Mouse (Mus musculus) stomach, postnatal 0 days (tissue): Measurements from ENCODE around the gene Trim72. TPM values are rescaled to one million over a fixed set of nuclear protein-coding genes. Genes with fewer than 3 reads are reported as not detected.
A peak's percentile ranks its signal among the peaks of the same experiment; 100 is the strongest.

Experiments
- ATAC-seq: fragments of 200-750 bp; cut with Nextera tagmentation; 2 replicates; pipeline ENCODE4 v1.8.0; 2017; ENCODE audit not compliant: low FRiP score, low TSS enrichment
- DNase-seq: peaks from one replicate; pipeline ENCODE4 v3.0.0-alpha.2; 2016; ENCODE audit warnings: low spot score
- H3K27ac ChIP-seq: fragments of 300-500 bp; sonication (generic); replicated peaks from 2 replicates; pipeline ENCODE4 v1.5.1; 2014; ENCODE audit warnings: mild to moderate bottlenecking, control low read depth
- H3K27me3 ChIP-seq: fragments of 300-500 bp; sonication (generic); 2 replicates; pipeline ENCODE4 v1.6.1; 2014; ENCODE audit warnings: low read length; ENCODE audit not compliant: control insufficient read depth, insufficient read depth
- H3K36me3 ChIP-seq: fragments of 300-500 bp; sonication (generic); 2 replicates; pipeline ENCODE4 v1.6.1; 2014; ENCODE audit warnings: low read length, mixed read lengths; ENCODE audit not compliant: control insufficient read depth, insufficient read depth
- H3K4me1 ChIP-seq: fragments of 300-500 bp; sonication (generic); replicated peaks from 2 replicates; pipeline ENCODE4 v1.6.1; 2014; ENCODE audit warnings: antibody characterized with exemption; ENCODE audit not compliant: control insufficient read depth, insufficient read depth
- H3K4me2 ChIP-seq: fragments of 300-500 bp; sonication (generic); replicated peaks from 2 replicates; pipeline ENCODE4 v1.6.1; 2014; ENCODE audit warnings: low read depth, mild to moderate bottlenecking, control low read depth, moderate library complexity
- H3K4me3 ChIP-seq: fragments of 300-500 bp; sonication (generic); 2 replicates; pipeline ENCODE4 v1.5.1; 2014; ENCODE audit warnings: low read depth, low read length, control low read depth
- H3K9ac ChIP-seq: fragments of 300-500 bp; sonication (generic); 2 replicates; pipeline ENCODE4 v1.6.1; 2014; ENCODE audit warnings: mild to moderate bottlenecking, low read length, control low read depth, mixed read lengths
- H3K9me3 ChIP-seq: fragments of 300-500 bp; sonication (generic); 2 replicates; pipeline ENCODE4 v1.6.1; 2016; ENCODE audit warnings: low read length; ENCODE audit not compliant: control insufficient read depth
- CTCF ChIP-seq: IDR thresholded peaks from 2 replicates; pipeline ENCODE4 v1.5.1; 2016; ENCODE audit warnings: antibody characterized with exemption, low read depth, mild to moderate bottlenecking, moderate library complexity
- EP300 ChIP-seq: optimal IDR thresholded peaks from 2 replicates; pipeline ENCODE3; 2016; ENCODE audit warnings: antibody characterized with exemption
- whole genome bisulfite sequencing: fragments of 180-500 bp; shearing (Covaris S2); extraction: QIAGEN DNeasy Blood & Tissue Kit; methylation state at CpG from one replicate; pipeline ENCODE4 v1.1.7; 2014; 5-methylcytosine and 5-hydroxymethylcytosine counted together
- polyA plus RNA-seq: library from polyadenylated mRNA; unstranded; fragments of >200 nt; fragmentation: Nextera tagmentation; extraction: Ambion mirVana; gene quantifications from 2 replicates; pipeline ENCODE4 v1.2.1, GENCODE M21; 2015

The Trim72 gene
- polyA plus RNA-seq, 1 experiment from 2014 or later = 0.38 TPM

DNA sequence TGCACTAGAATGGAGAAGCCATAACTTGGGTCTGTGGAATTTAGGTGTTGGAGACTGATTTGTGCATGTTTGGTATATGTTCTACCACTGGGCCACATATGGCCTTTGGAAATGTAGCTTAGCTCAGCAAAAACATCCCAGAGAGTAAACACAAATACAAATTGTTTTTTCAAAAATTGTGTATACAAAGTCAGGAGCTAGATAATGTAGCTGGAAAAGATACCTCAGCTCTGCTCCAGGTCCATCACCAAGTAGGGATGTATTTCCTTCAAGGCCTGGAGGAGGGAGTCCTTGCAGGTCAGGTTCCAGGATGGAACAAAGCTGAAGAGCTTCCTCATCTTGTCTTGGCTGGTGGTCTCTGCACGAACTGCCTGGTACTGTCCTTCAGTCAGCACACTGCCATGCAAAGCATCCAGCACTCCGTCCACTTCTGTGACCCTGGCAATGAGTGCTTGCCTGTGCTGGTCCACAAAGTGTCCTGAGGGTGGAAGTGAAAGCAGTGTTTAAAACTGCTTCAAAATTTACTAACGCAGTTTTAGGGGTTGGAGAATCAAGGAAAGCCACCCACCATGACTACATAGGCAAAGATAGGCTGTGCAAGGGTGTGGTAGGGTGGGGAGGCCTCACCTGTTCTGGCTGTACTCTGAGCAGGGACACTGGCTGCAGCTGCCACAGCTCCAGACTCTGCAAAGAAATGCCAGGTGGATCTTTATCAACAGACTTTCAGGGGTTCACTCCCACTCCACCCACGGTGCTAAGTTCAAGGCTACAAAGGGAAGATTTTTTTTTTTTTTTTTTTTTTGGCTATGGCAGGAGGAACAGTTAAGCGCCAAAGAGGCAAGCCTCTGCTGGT, 11.0 kb upstream of the Trim72 start:
- peak; percentile 47 for DNase-seq
- TF ChIP-seq EP300 = no peak
- no peak for TF ChIP-seq CTCF
- no peaks in the 10 kb centered on the region for H3K4me1 ChIP-seq
- peak overlapping the region; percentile 90 for H3K27ac ChIP-seq
- ATAC-seq = peak; percentile 68
- H3K4me3 ChIP-seq = peak overlapping the region; percentile 41
- no peaks in the 10 kb centered on the region for H3K9me3 ChIP-seq
- peak overlapping the region; percentile 58 for H3K4me2 ChIP-seq
- H3K27me3 ChIP-seq = no peaks in the 10 kb centered on the region
- H3K36me3 ChIP-seq = peaks cover 3% of the 10 kb centered on the region; the same call in 1 of the 2 replicates
- H3K9ac ChIP-seq = peak overlapping the region; percentile 55
- WGBS = 23% methylated on average over 5 of the region's 5 CpGs

DNA sequence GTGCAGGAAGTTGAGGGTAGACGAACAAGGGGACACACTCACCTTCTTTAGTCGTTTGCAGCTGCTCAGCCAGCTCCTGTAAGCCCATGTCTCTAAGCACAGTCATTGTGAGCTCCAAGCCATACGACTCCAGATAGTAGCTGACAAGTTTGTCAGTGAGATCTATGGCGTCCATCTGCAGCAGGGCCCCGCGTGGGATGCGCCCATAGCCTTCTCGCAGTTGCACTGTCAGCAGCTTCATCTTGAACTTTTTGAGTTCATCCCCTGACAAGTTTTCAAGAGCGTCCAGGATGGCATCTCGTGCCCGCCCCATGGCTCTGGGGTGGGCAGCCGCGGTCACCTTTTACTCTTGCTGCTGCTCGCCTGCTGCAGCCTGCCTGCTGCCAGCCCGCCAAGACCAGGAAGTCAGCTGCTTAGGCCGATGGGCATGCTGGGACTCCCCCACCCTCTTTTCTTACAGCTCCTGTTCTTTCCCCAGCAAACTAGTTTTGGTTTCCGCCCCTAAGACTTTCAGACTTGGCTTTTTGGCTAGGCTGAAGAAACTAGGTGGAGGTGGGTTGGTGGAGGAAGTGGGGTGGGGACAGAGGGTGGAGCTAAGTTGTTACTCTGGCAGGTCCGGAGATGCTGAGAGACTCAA, 10.3 kb upstream of the Trim72 start, which contains the start of gene Pycard:
Gene Pycard (minus strand): TSS at position 527 of the 637 bp plus-strand sequence.
- TF ChIP-seq EP300 (no peak), CTCF (no peak)
- H3K27ac ChIP-seq = peak within 1 kb of the TSS; percentile 90
- no peaks in the 10 kb centered on the region for H3K4me1 ChIP-seq
- H3K9ac ChIP-seq = peak within 1 kb of the TSS; percentile 55
- H3K36me3 ChIP-seq = peaks cover 3% of the 10 kb centered on the region; the same call in 1 of the 2 replicates
- ATAC-seq (peak; percentile 66), DNase-seq (peak; percentile 76)
- peak within 1 kb of the TSS; percentile 58 for H3K4me2 ChIP-seq
- H3K9me3 ChIP-seq = no peaks in the 10 kb centered on the region
- peak within 1 kb of the TSS; percentile 41 for H3K4me3 ChIP-seq
- no peaks in the 10 kb centered on the region for H3K27me3 ChIP-seq
- 10% methylated on average over 18 of the region's 18 CpGs for WGBS

DNA sequence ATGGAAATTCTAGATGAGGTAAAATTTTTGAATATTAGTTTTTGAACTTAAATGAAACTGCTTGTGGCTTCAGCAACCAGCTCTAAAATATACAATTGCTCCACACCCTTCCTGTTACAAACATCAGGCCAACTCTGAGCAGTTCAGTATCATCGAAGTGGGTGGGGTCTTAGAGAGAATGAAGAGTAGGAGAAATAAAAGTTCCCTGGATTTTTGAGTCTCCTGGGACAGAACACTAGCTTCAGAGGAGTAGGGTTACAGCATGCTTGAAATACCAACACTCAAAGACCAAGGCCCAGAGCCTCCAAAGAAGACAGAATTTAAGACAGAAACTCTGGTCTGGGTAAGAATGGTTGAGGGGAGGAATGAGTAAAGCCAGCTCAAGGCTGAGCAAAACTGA, 4.3 kb upstream of the Trim72 start:
- H3K27me3 ChIP-seq = no peaks in the 10 kb centered on the region
- H3K9me3 ChIP-seq = no peaks in the 10 kb centered on the region
- H3K27ac ChIP-seq = no peak overlapping the region
- ATAC-seq = no peak
- no peak overlapping the region for H3K4me3 ChIP-seq
- no peak overlapping the region for H3K9ac ChIP-seq
- 51% methylated on average over 1 of the region's 1 CpGs for WGBS
- no peaks in the 10 kb centered on the region for H3K4me1 ChIP-seq
- DNase-seq = no peak
- TF ChIP-seq EP300 = no peak
- TF ChIP-seq CTCF = no peak
- H3K36me3 ChIP-seq = no peaks in the 10 kb centered on the region
- H3K4me2 ChIP-seq = no peak overlapping the region

DNA sequence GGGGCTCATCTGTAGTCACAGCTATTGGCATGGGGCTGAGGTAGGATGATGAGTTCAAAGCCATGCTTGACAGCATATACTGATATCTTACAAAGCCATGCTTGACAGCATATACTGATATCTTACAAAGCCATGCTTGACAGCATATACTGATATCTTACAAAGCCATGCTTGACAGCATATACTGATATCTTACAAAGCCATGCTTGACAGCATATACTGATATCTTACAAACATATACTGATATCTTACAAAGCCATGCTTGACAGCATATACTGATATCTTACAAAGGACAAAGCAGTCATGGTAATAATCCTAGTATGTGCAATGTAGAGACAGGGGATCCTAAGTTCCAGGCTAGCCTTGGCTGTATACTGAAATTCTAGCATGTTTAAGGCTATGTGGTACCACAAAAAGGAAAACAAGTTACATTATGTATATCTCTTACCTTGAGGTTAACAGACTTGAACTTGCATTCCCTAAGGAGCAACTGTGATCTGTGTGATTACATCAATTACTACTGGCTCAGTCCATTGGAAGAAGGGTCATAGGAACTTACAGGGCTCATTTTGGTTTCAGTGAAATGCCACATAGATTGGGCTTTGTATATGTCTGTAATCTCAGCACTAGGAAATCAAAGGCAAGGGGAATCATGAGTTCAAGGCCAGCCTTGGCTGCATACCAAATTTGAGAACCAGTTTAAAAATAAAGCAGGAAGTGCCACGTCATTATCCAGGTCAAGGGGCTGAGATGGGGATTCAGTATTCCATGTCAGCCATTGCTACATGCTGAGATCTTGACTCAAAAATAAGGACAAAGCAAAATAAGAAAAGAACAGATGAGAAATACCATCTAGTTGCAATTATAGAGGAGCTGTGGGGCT, 3.4 kb upstream of the Trim72 start:
- WGBS = 24% methylated on average over 1 of the region's 1 CpGs
- Histone ChIP-seq H3K4me2 (no peak overlapping the region), H3K27ac (no peak overlapping the region), H3K27me3 (no peaks in the 10 kb centered on the region), H3K4me1 (0 out of 2 replicates have a peak, but pooled peaks cover 2% of the 10 kb centered on the region), H3K4me3 (no peak overlapping the region), H3K9me3 (no peaks in the 10 kb centered on the region), H3K9ac (no peak overlapping the region), H3K36me3 (no peaks in the 10 kb centered on the region)
- ATAC-seq = no peak
- TF ChIP-seq EP300 = no peak
- no peak for TF ChIP-seq CTCF
- DNase-seq = no peak

DNA sequence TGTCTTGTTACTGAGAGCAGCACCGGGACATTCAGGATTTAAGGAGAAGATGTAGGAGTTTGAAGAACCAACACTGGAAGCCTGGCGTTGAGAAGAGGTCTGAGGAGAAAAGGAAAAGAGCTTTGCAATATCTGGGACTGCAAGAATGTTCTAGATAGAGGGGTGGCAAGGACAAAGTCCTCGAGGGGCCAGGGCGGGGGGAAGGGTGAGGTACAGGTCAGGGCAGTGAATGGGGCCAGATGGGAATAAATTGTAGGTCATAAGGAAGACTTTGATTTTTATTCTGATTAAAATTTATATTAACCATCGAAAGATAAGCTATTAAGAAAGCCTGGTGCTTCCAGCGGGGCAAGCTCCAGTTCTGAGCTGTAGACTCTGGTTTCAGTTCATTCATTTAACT, 651 bp upstream of the Trim72 start:
- no peaks in the 10 kb centered on the region for H3K27me3 ChIP-seq
- H3K27ac ChIP-seq = no peak overlapping the region
- no peaks in the 10 kb centered on the region for H3K9me3 ChIP-seq
- 79% methylated on average over 6 of the region's 6 CpGs for WGBS
- no peak for ATAC-seq
- 0 out of 2 replicates have a peak, but pooled peaks cover 2% of the 10 kb centered on the region for H3K4me1 ChIP-seq
- no peak for TF ChIP-seq EP300
- no peak for TF ChIP-seq CTCF
- no peak overlapping the region for H3K9ac ChIP-seq
- no peak overlapping the region for H3K4me3 ChIP-seq
- DNase-seq = no peak
- H3K36me3 ChIP-seq = no peaks in the 10 kb centered on the region
- no peak overlapping the region for H3K4me2 ChIP-seq
